Mouse (Mus musculus) limb, embryonic 13.5 days (tissue): ENCODE measurements around the gene Dhcr24. TPM values are rescaled to one million over a fixed set of nuclear protein-coding genes. Genes with fewer than 3 reads are reported as not detected.
A peak's percentile ranks its signal among the peaks of the same experiment; 100 is the strongest.

Experiments
- ATAC-seq: fragments of 200-750 bp; cut with Nextera tagmentation; 2 replicates; pipeline ENCODE4 v1.8.0; 2017; ENCODE audit warnings: low read depth, moderate number of reproducible peaks, moderate TSS enrichment; ENCODE audit not compliant: low FRiP score
- H3K27ac ChIP-seq: fragments of 300-500 bp; sonication (generic); 2 replicates; pipeline ENCODE4 v1.5.1; 2015; ENCODE audit warnings: inconsistent platforms, mild to moderate bottlenecking, moderate library complexity
- H3K27me3 ChIP-seq: fragments of 300-500 bp; sonication (generic); 2 replicates; pipeline ENCODE4 v1.6.1; 2015; ENCODE audit warnings: mild to moderate bottlenecking, inconsistent platforms
- H3K36me3 ChIP-seq: fragments of 300-500 bp; sonication (generic); 2 replicates; pipeline ENCODE4 v1.6.1; 2015; ENCODE audit warnings: inconsistent platforms, mild to moderate bottlenecking, moderate library complexity
- H3K4me1 ChIP-seq: fragments of 300-500 bp; sonication (generic); 2 replicates; pipeline ENCODE4 v1.6.1; 2015; ENCODE audit warnings: inconsistent platforms
- H3K4me2 ChIP-seq: fragments of 300-500 bp; sonication (generic); replicated peaks from 2 replicates; pipeline ENCODE4 v1.6.1; 2015; ENCODE audit warnings: inconsistent platforms, mild to moderate bottlenecking, moderate library complexity
- H3K4me3 ChIP-seq: fragments of 300-500 bp; sonication (generic); 2 replicates; pipeline ENCODE4 v1.5.1; 2015; ENCODE audit warnings: moderate library complexity, mild to moderate bottlenecking, inconsistent platforms
- H3K9ac ChIP-seq: fragments of 300-500 bp; sonication (generic); 2 replicates; pipeline ENCODE4 v1.6.1; 2015; ENCODE audit warnings: mild to moderate bottlenecking, inconsistent platforms
- H3K9me3 ChIP-seq: fragments of 300-500 bp; sonication (generic); 2 replicates; pipeline ENCODE4 v1.6.1; 2016; ENCODE audit warnings: inconsistent platforms
- WGBS: fragments of 180-500 bp; shearing (Covaris S2); methylation state at CpG from one replicate; pipeline ENCODE4 v1.1.7; 2015; 5-methylcytosine and 5-hydroxymethylcytosine counted together
- polyA plus RNA-seq: library from polyadenylated mRNA; unstranded; fragments of >200 nt; fragmentation: Nextera tagmentation; extraction: Ambion mirVana; gene quantifications from 2 replicates; pipeline ENCODE4 v1.2.1, GENCODE M21; 2015

Dhcr24 gene
- polyA plus RNA-seq, 1 experiment from 2014 or later: 5.5 TPM

GRCm38 (mm10) chr4:106614881-106615280, 54.0 kb downstream of the Dhcr24 start:
- H3K9me3 ChIP-seq: no peaks in the 10 kb centered on the region
- H3K27ac ChIP-seq: no peak overlapping the region
- no peak for ATAC-seq
- peaks cover 14% of the 10 kb centered on the region for H3K27me3 ChIP-seq
- no peak overlapping the region for H3K4me2 ChIP-seq
- H3K9ac ChIP-seq: no peak overlapping the region
- H3K36me3 ChIP-seq: no peaks in the 10 kb centered on the region
- 75% methylated on average over 9 of the region's 9 CpGs for WGBS
- H3K4me1 ChIP-seq: peaks cover 10% of the 10 kb centered on the region
- H3K4me3 ChIP-seq: no peak overlapping the region

DNA sequence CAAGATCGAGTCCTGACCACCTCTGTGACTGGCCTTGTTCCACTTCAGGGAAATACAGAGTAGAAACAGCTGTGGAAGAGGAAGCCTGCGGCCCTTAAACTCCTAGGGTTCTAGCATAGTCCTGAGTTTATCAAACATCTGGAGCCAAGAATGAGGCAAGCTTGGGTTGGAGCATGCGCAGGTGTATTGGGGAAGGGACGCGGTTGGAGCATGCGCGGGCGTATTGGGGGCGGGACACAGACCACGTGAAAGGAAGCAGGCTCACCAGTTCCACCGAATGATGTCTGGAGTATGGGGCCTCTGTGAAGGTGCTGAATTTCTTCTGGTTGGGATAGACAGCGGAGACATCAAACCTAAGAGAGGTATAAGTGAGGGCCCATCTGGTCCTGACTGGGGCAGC, 54.8 kb downstream of the Dhcr24 start:
- Histone ChIP-seq H3K4me3 (no peak overlapping the region), H3K4me2 (no peak overlapping the region), H3K9ac (no peak overlapping the region), H3K27ac (no peak overlapping the region), H3K27me3 (peaks cover 14% of the 10 kb centered on the region), H3K4me1 (peaks cover 10% of the 10 kb centered on the region), H3K9me3 (no peaks in the 10 kb centered on the region), H3K36me3 (no peaks in the 10 kb centered on the region)
- WGBS: 68% methylated on average over 12 of the region's 12 CpGs
- ATAC-seq: no peak

- no peak within 1 kb of the TSS for H3K27ac ChIP-seq
- WGBS: under 1% methylated on average over 18 of the region's 19 CpGs
- peak within 1 kb of the TSS; percentile 53 for H3K4me2 ChIP-seq
- no peaks in the 10 kb centered on the region for H3K36me3 ChIP-seq
- H3K9ac ChIP-seq: no peak within 1 kb of the TSS
- H3K4me1 ChIP-seq: peaks cover 12% of the 10 kb centered on the region
- H3K27me3 ChIP-seq: peaks cover 28% of the 10 kb centered on the region
- ATAC-seq: no peak; the same call in 1 of the 2 replicates
- H3K4me3 ChIP-seq: peak within 1 kb of the TSS; percentile 10; the same call in 1 of the 2 replicates
- H3K9me3 ChIP-seq: no peaks in the 10 kb centered on the region
These were observed 56.2 kb downstream of the Dhcr24 start, which contains the start of gene Lexm for GRCm38 (mm10) chr4:106617056-106617455. Lexm (minus strand) TSS chr4:106617241.

- Histone ChIP-seq H3K36me3 (no peaks in the 10 kb centered on the region), H3K9me3 (no peaks in the 10 kb centered on the region), H3K9ac (no peak overlapping the region), H3K4me1 (peaks cover 15% of the 10 kb centered on the region), H3K4me2 (no peak overlapping the region), H3K4me3 (no peak overlapping the region), H3K27me3 (peaks cover 46% of the 10 kb centered on the region), H3K27ac (no peak overlapping the region)
- WGBS: 84% methylated on average over 4 of the region's 4 CpGs
- no peak for ATAC-seq
These were observed 58.1 kb downstream of the Dhcr24 start for GRCm38 (mm10) chr4:106618898-106619297.

- H3K9me3 ChIP-seq: no peaks in the 10 kb centered on the region
- peaks cover 59% of the 10 kb centered on the region for H3K27me3 ChIP-seq
- ATAC-seq: no peak
- no peak overlapping the region for H3K4me2 ChIP-seq
- no peak overlapping the region for H3K27ac ChIP-seq
- H3K36me3 ChIP-seq: no peaks in the 10 kb centered on the region
- H3K9ac ChIP-seq: no peak overlapping the region
- H3K4me3 ChIP-seq: no peak overlapping the region
- 78% methylated on average over 3 of the region's 3 CpGs for WGBS
- H3K4me1 ChIP-seq: peaks cover 18% of the 10 kb centered on the region
These were observed 60.6 kb downstream of the Dhcr24 start for GRCm38 (mm10) chr4:106621428-106621827.

DNA sequence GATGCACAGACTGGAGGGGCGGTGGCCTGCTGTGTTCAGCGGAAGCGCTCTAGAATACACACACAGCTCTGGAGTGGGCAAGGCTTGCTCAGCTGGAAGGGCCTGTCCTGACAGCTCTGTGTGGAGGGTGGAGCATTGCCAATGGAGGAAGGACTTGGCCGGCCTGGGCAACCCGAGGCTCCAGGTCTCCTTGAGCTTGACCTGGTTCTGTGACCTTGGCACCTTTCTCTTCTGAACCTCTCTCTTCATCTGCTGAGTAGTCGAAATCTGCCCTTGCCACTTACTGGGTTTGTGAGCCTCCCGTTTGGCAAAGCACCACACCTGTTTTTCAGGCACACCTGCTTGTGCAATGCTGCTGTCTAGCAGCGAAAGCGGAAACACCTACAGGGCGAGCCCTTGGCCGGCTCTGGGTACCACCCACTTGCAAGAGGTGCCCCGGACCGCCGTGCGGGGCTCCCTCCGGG, 61.2 kb downstream of the Dhcr24 start, which contains the start of gene Ttc22:
Gene Ttc22 (plus strand): TSS at position 403 of the 464 bp plus-strand sequence.
- Histone ChIP-seq H3K27ac (no peak within 1 kb of the TSS), H3K4me3 (peak within 1 kb of the TSS; percentile 0; the same call in 1 of the 2 replicates), H3K4me2 (peak within 1 kb of the TSS; percentile 32), H3K9ac (no peak within 1 kb of the TSS), H3K36me3 (no peaks in the 10 kb centered on the region), H3K9me3 (no peaks in the 10 kb centered on the region), H3K4me1 (peaks cover 16% of the 10 kb centered on the region), H3K27me3 (peaks cover 59% of the 10 kb centered on the region)
- 21% methylated on average over 16 of the region's 16 CpGs for WGBS
- ATAC-seq: no peak

GRCm38 (mm10) chr4:106622712-106623111, 61.9 kb downstream of the Dhcr24 start:
- Histone ChIP-seq H3K27me3 (peaks cover 56% of the 10 kb centered on the region), H3K9me3 (no peaks in the 10 kb centered on the region), H3K4me1 (peaks cover 13% of the 10 kb centered on the region), H3K4me2 (peak overlapping the region; percentile 32; the same call in 1 of the 2 replicates), H3K9ac (no peak overlapping the region), H3K36me3 (no peaks in the 10 kb centered on the region), H3K4me3 (0 out of 2 replicates have a peak overlapping the region, but pooled peaks have one; percentile 0), H3K27ac (no peak overlapping the region)
- 25% methylated on average over 28 of the region's 28 CpGs for WGBS
- ATAC-seq: no peak

- 89% methylated on average over 10 of the region's 10 CpGs for WGBS
- Histone ChIP-seq H3K4me2 (no peak overlapping the region), H3K9ac (no peak overlapping the region), H3K27ac (no peak overlapping the region), H3K4me3 (no peak overlapping the region), H3K27me3 (peaks cover 54% of the 10 kb centered on the region), H3K9me3 (no peaks in the 10 kb centered on the region), H3K36me3 (no peaks in the 10 kb centered on the region), H3K4me1 (peaks cover 13% of the 10 kb centered on the region)
- ATAC-seq: no peak
These were observed 63.4 kb downstream of the Dhcr24 start for GRCm38 (mm10) chr4:106624271-106624670.

GRCm38 (mm10) chr4:106627809-106628208, 67.0 kb downstream of the Dhcr24 start:
- Histone ChIP-seq H3K4me2 (no peak overlapping the region), H3K4me1 (peaks cover 26% of the 10 kb centered on the region), H3K9ac (no peak overlapping the region), H3K36me3 (no peaks in the 10 kb centered on the region), H3K4me3 (no peak overlapping the region), H3K9me3 (no peaks in the 10 kb centered on the region), H3K27ac (no peak overlapping the region), H3K27me3 (peaks cover 28% of the 10 kb centered on the region)
- ATAC-seq: no peak
- 77% methylated on average over 5 of the region's 5 CpGs for WGBS

GRCm38 (mm10) chr4:106628650-106629360, 68.0 kb downstream of the Dhcr24 start:
- H3K36me3 ChIP-seq: no peaks in the 10 kb centered on the region
- no peak for ATAC-seq
- H3K27ac ChIP-seq: no peak overlapping the region
- H3K4me2 ChIP-seq: no peak overlapping the region
- H3K4me1 ChIP-seq: peaks cover 36% of the 10 kb centered on the region
- H3K9ac ChIP-seq: no peak overlapping the region
- no peak overlapping the region for H3K4me3 ChIP-seq
- no peaks in the 10 kb centered on the region for H3K9me3 ChIP-seq
- peaks cover 18% of the 10 kb centered on the region for H3K27me3 ChIP-seq
- 47% methylated on average over 9 of the region's 9 CpGs for WGBS

- H3K4me1 ChIP-seq: peaks cover 42% of the 10 kb centered on the region
- H3K27ac ChIP-seq: no peak overlapping the region
- no peak overlapping the region for H3K4me2 ChIP-seq
- ATAC-seq: no peak
- H3K9me3 ChIP-seq: no peaks in the 10 kb centered on the region
- WGBS: 57% methylated on average over 5 of the region's 5 CpGs
- peaks cover 12% of the 10 kb centered on the region for H3K27me3 ChIP-seq
- no peak overlapping the region for H3K4me3 ChIP-seq
- no peak overlapping the region for H3K9ac ChIP-seq
- no peaks in the 10 kb centered on the region for H3K36me3 ChIP-seq
These were observed 68.5 kb downstream of the Dhcr24 start for GRCm38 (mm10) chr4:106629374-106629773.

- 12% methylated on average over 14 of the region's 14 CpGs for WGBS
- Histone ChIP-seq H3K4me2 (peak overlapping the region; percentile 25), H3K36me3 (no peaks in the 10 kb centered on the region), H3K9ac (peak overlapping the region; percentile 43; the same call in 1 of the 2 replicates), H3K4me3 (no peak overlapping the region), H3K27ac (peak overlapping the region; percentile 48; the same call in 1 of the 2 replicates), H3K4me1 (peaks cover 42% of the 10 kb centered on the region), H3K9me3 (no peaks in the 10 kb centered on the region), H3K27me3 (peaks cover under 1% of the 10 kb centered on the region; the same call in 1 of the 2 replicates)
- peak; percentile 74 for ATAC-seq
These were observed 69.7 kb downstream of the Dhcr24 start for GRCm38 (mm10) chr4:106630333-106631220.
